Mouse (Mus musculus): Measurements from ENCODE around the gene Igf1. TPM values are rescaled to one million over a fixed set of nuclear protein-coding genes. Genes with fewer than 3 reads are reported as not detected.

Gene Igf1
- polyA plus RNA-seq (2015; fragmentation: Nextera tagmentation; extraction: Ambion mirVana) = 15.2 and 17.8 TPM in 2 replicates

GRCm38 (mm10) chr10:87858013-87858806, at the start of gene Igf1:
Gene Igf1, plus strand, starts transcription at chr10:87858265.
- DNase-seq (ENCODE audit: low spot score) = no peak

GRCm38 (mm10) chr10:87812157-87813072, 45.6 kb upstream of the Igf1 start:
- no peak for DNase-seq (ENCODE audit: low spot score)

GRCm38 (mm10) chr10:87813073-87813590, 44.9 kb upstream of the Igf1 start:
- no peak for DNase-seq (ENCODE audit: low spot score)

- DNase-seq (ENCODE audit: low spot score) = no peak
These were observed 41.2 kb upstream of the Igf1 start for GRCm38 (mm10) chr10:87816861-87817260.

GRCm38 (mm10) chr10:87817786-87818185, 40.3 kb upstream of the Igf1 start:
- no peak for DNase-seq (ENCODE audit: low spot score)

GRCm38 (mm10) chr10:87821906-87822305, 36.2 kb upstream of the Igf1 start:
- DNase-seq (ENCODE audit: low spot score) = no peak

GRCm38 (mm10) chr10:87830012-87830411, 28.1 kb upstream of the Igf1 start:
- DNase-seq (ENCODE audit: low spot score) = no peak

- DNase-seq (ENCODE audit: low spot score) = no peak
These were observed 27.4 kb upstream of the Igf1 start for GRCm38 (mm10) chr10:87830639-87831038.

GRCm38 (mm10) chr10:87832101-87832500, 26.0 kb upstream of the Igf1 start:
- DNase-seq (ENCODE audit: low spot score) = no peak

- DNase-seq (ENCODE audit: low spot score) = no peak
These were observed 18.6 kb upstream of the Igf1 start for GRCm38 (mm10) chr10:87839454-87839853.

- DNase-seq (ENCODE audit: low spot score) = no peak
These were observed 15.6 kb upstream of the Igf1 start for GRCm38 (mm10) chr10:87842501-87842900.

- no peak for DNase-seq (ENCODE audit: low spot score)
These were observed 13.0 kb upstream of the Igf1 start for GRCm38 (mm10) chr10:87844917-87845552.

GRCm38 (mm10) chr10:87847882-87848281, 10.2 kb upstream of the Igf1 start:
- no peak for DNase-seq (ENCODE audit: low spot score)

GRCm38 (mm10) chr10:87848419-87848818, 9.6 kb upstream of the Igf1 start:
- no peak for DNase-seq (ENCODE audit: low spot score)

- no peak for DNase-seq (ENCODE audit: low spot score)
These were observed 6.6 kb upstream of the Igf1 start for GRCm38 (mm10) chr10:87851492-87851891.

- DNase-seq (ENCODE audit: low spot score) = peak; percentile 43
These were observed 3.7 kb upstream of the Igf1 start for GRCm38 (mm10) chr10:87854408-87854807.

GRCm38 (mm10) chr10:87855423-87856122, 2.5 kb upstream of the Igf1 start:
- no peak for DNase-seq (ENCODE audit: low spot score)

GRCm38 (mm10) chr10:87857215-87857955, 680 bp upstream of the Igf1 start:
- no peak for DNase-seq (ENCODE audit: low spot score)

GRCm38 (mm10) chr10:87858939-87859338, 874 bp downstream of the Igf1 start:
- DNase-seq (ENCODE audit: low spot score) = no peak

- DNase-seq (ENCODE audit: low spot score) = no peak
These were observed 1.4 kb downstream of the Igf1 start for GRCm38 (mm10) chr10:87859453-87859852.
